Mouse (Mus musculus): ENCODE data around the gene Ttc39d. TPM values are rescaled to one million over a fixed set of nuclear protein-coding genes. Genes with fewer than 3 reads are reported as not detected.
A peak's percentile ranks its signal among the peaks of the same experiment; 100 is the strongest.

Gene Ttc39d
- total and polyA plus RNA-seq, 3 experiments, result 0.13 TPM; not detected in 2

DNA sequence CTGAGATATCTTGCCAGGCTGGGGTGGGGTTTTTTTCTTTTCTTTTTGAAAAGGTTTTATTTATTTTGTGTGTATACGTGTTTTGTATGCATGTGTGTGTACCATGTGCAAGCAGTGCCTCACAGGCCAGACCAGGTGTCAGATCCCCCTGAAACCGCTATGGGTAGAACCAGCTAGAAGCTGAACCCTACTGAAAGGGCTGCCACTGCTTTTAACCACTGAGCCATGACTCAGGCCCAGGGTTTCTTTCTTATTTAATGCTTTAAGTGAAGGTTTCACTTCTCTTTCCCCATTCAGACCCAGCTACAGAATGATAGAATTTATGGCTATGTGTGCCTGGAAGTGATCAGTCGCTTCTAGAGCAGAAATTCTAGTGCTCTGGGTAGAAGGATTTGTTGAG lies 29.5 kb downstream of the Ttc39d start (continued):
- TF ChIP-seq EP300 (IDR thresholded peaks at IDR 0.05; ENCODE audit: low read length) (peak; percentile 96), RCOR1 (conservative IDR thresholded peaks at IDR 0.05; ENCODE audit: low read depth, low read length) (no peak), RAD21 (IDR thresholded peaks at IDR 0.05; ENCODE audit: low read depth, low read length) (no peak), USF1 (IDR thresholded peaks at IDR 0.05; ENCODE audit: low read depth, low read length) (no peak), E2F4 (IDR thresholded peaks at IDR 0.05; ENCODE audit: insufficient replicate concordance, low read depth, low read length) (no peak), ELF1 (IDR thresholded peaks at IDR 0.05; ENCODE audit: low read depth, low read length) (no peak)

DNA sequence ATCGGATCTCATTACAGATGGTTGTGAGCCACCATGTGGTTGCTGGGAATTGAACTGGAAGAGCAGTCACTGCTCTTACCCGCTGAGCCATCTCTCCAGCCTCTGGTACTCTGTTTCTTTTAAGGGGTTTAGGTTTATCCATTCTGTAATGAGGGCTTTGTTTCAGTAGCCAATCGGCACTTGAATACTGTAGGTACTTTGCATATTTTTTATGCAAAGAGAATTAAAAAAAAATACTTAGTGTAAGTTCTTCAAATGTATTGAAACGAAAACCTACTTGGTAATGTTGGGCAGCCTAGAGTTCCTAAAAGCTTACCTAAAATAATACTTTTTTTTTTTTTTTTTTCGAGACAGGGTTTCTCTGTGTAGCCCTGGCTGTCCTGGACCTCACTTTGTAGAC lies 30.2 kb downstream of the Ttc39d start:
- H3K36me3 ChIP-seq (replicated peaks in 1 of 2; ENCODE audit: control insufficient read depth in 1 of 2, insufficient read depth in 1 of 2, low read length in 1 of 2), result peaks cover 34 to 56% of the 10 kb centered on the region in 2 experiments
- no peaks in the 10 kb centered on the region for H3K9me3 ChIP-seq (replicated peaks; ENCODE audit: low read length)
- H3K27me3 ChIP-seq (replicated peaks), result no peaks in the 10 kb centered on the region
- in situ Hi-C loops (cut with MboI; ENCODE audit: low pct_ligation_motif_present, low pct_unique_long_range_greater_than_20kb, low sequenced_read_pairs) (no loop called here), dilution Hi-C loops (cut with MboI; ENCODE audit: extremely low pct_ligation_motif_present, extremely low pct_unique_long_range_greater_than_20kb, low sequenced_read_pairs) (no loop called here)
- H3K4me1 ChIP-seq (ENCODE audit: control insufficient read depth in 1 of 2, insufficient read depth in 2 of 2), result peaks cover 0 to 52% of the 10 kb centered on the region in 2 experiments; a peak in 2 of 4 replicates
- no peak overlapping the region for H3K4me3 ChIP-seq (replicated peaks in 1 of 3; ENCODE audit: low read depth in 2 of 3, low read length in 2 of 3, poor library complexity in 1 of 3)
- 0 out of 2 replicates have a peak overlapping the region, but pooled peaks have one; percentile 89 for H3K4me2 ChIP-seq (ENCODE audit: insufficient read depth, low read depth, poor library complexity, severe bottlenecking)
- H3K9ac ChIP-seq (ENCODE audit: insufficient read depth, low read depth), result no peak overlapping the region
- TF ChIP-seq ELF1 (IDR thresholded peaks at IDR 0.05; ENCODE audit: low read depth, low read length) (no peak), ZNF384 (IDR thresholded peaks at IDR 0.05; ENCODE audit: low read depth, low read length) (peak; percentile 86)
- H3K79me2 ChIP-seq (replicated peaks; ENCODE audit: control insufficient read depth, extremely low read depth, insufficient read depth, poor library complexity, severe bottlenecking), result no peaks in the 10 kb centered on the region
- H3K27ac ChIP-seq (ENCODE audit: insufficient read depth, low read depth), result 0 out of 2 replicates have a peak overlapping the region, but pooled peaks have one; percentile 32
- DNase-seq (ENCODE audit: extremely low read depth), result no peak

GRCm38 (mm10) chr17:80241594-80241993 lies 34.3 kb downstream of the Ttc39d start:
- Histone ChIP-seq H3K4me3 (replicated peaks in 1 of 3; ENCODE audit: low read depth in 2 of 3, low read length in 2 of 3, poor library complexity in 1 of 3) (no peak overlapping the region), H3K4me2 (ENCODE audit: insufficient read depth, low read depth, poor library complexity, severe bottlenecking) (no peak overlapping the region), H3K36me3 (replicated peaks in 1 of 2; ENCODE audit: control insufficient read depth in 1 of 2, insufficient read depth in 1 of 2, low read length in 1 of 2) (peaks cover 70 to 83% of the 10 kb centered on the region in 2 experiments), H3K27ac (ENCODE audit: insufficient read depth, low read depth) (no peak overlapping the region), H3K9me3 (replicated peaks; ENCODE audit: low read length) (no peaks in the 10 kb centered on the region), H3K27me3 (replicated peaks) (no peaks in the 10 kb centered on the region), H3K4me1 (ENCODE audit: control insufficient read depth in 1 of 2, insufficient read depth in 2 of 2) (peaks cover 0 to 31% of the 10 kb centered on the region in 2 experiments; a peak in 2 of 4 replicates), H3K79me2 (replicated peaks; ENCODE audit: control insufficient read depth, extremely low read depth, insufficient read depth, poor library complexity, severe bottlenecking) (no peaks in the 10 kb centered on the region), H3K9ac (ENCODE audit: insufficient read depth, low read depth) (no peak overlapping the region)
- DNase-seq (ENCODE audit: extremely low read depth), result no peak
- in situ Hi-C loops (cut with MboI; ENCODE audit: low pct_ligation_motif_present, low pct_unique_long_range_greater_than_20kb, low sequenced_read_pairs) (no loop called here), dilution Hi-C loops (cut with MboI; ENCODE audit: extremely low pct_ligation_motif_present, extremely low pct_unique_long_range_greater_than_20kb, low sequenced_read_pairs) (no loop called here)
- TF ChIP-seq HCFC1 (IDR thresholded peaks at IDR 0.05; ENCODE audit: low read depth, low read length) (no peak), IRF4 (IDR thresholded peaks at IDR 0.05; ENCODE audit: low read depth, low read length) (no peak), MAX (IDR thresholded peaks at IDR 0.05; ENCODE audit: low read length) (no peak), USF1 (IDR thresholded peaks at IDR 0.05; ENCODE audit: low read depth, low read length) (no peak), TCF12 (IDR thresholded peaks at IDR 0.05; ENCODE audit: low read depth, low read length) (no peak), RAD21 (IDR thresholded peaks at IDR 0.05; ENCODE audit: low read depth, low read length) (no peak; the same call in 1 of the 2 replicates), POLR2AphosphoS2 (IDR thresholded peaks at IDR 0.05; ENCODE audit: low read depth, low read length) (no peak), USF2 (conservative IDR thresholded peaks at IDR 0.05; ENCODE audit: low read depth, low read length) (no peak), SIN3A (IDR thresholded peaks at IDR 0.05; ENCODE audit: low read length) (no peak), ELF1 (IDR thresholded peaks at IDR 0.05; ENCODE audit: low read depth, low read length) (no peak), ZMIZ1 (IDR thresholded peaks at IDR 0.05; ENCODE audit: low read depth, low read length) (no peak), UBTF (IDR thresholded peaks at IDR 0.05; ENCODE audit: low read depth, low read length) (no peak), EP300 (IDR thresholded peaks at IDR 0.05; ENCODE audit: low read length) (no peak), BHLHE40 (IDR thresholded peaks at IDR 0.05; ENCODE audit: low read depth, low read length) (no peak), MEF2A (IDR thresholded peaks at IDR 0.05; ENCODE audit: borderline replicate concordance, low read depth, low read length) (no peak)

Data from CH12.LX (cell line).